Mouse (Mus musculus): ENCODE results near the gene Arhgap6. TPM values are rescaled to one million over a fixed set of nuclear protein-coding genes. Genes with fewer than 3 reads are reported as not detected.
A peak's percentile ranks its signal among the peaks of the same experiment; 100 is the strongest.

Arhgap6 gene
- polyA plus RNA-seq, 1 experiment, result 2.5 TPM

- TF ChIP-seq CTCF (IDR thresholded peaks at IDR 0.05; ENCODE audit: borderline replicate concordance, insufficient read depth, low read depth, low read length), result no peak
- no peak for TF ChIP-seq POLR2A (IDR thresholded peaks at IDR 0.05; ENCODE audit: borderline replicate concordance, insufficient read depth, low read length)
- DNase-seq, result no peak
- no peaks in the 10 kb centered on the region for H3K4me1 ChIP-seq (ENCODE audit: control insufficient read depth, insufficient read depth, low read length)
- no peak overlapping the region for H3K27ac ChIP-seq (ENCODE audit: insufficient read depth, low read length)
- WGBS, result 71% methylated on average over 1 of the region's 1 CpGs
- H3K4me3 ChIP-seq (replicated peaks; ENCODE audit: insufficient read depth, low read depth, low read length), result no peak overlapping the region
- no peaks in the 10 kb centered on the region for H3K27me3 ChIP-seq (ENCODE audit: control insufficient read depth, insufficient read depth, low read length)
Measured at GRCm38 (mm10) chrX:168932420-168932819, 137.5 kb downstream of the Arhgap6 start.

GRCm38 (mm10) chrX:168935447-168935846 is 140.5 kb downstream of the Arhgap6 start:
- WGBS, result 0% methylated on average over 3 of the region's 3 CpGs
- TF ChIP-seq POLR2A (IDR thresholded peaks at IDR 0.05; ENCODE audit: borderline replicate concordance, insufficient read depth, low read length) (no peak), CTCF (IDR thresholded peaks at IDR 0.05; ENCODE audit: borderline replicate concordance, insufficient read depth, low read depth, low read length) (no peak)
- H3K4me1 ChIP-seq (ENCODE audit: control insufficient read depth, insufficient read depth, low read length), result no peaks in the 10 kb centered on the region
- H3K27me3 ChIP-seq (ENCODE audit: control insufficient read depth, insufficient read depth, low read length), result no peaks in the 10 kb centered on the region
- H3K4me3 ChIP-seq (replicated peaks; ENCODE audit: insufficient read depth, low read depth, low read length), result no peak overlapping the region
- peak in 1 of 2 experiments; percentile 1 for DNase-seq
- no peak overlapping the region for H3K27ac ChIP-seq (ENCODE audit: insufficient read depth, low read length)

GRCm38 (mm10) chrX:168937941-168938340 is 143.0 kb downstream of the Arhgap6 start:
- TF ChIP-seq POLR2A (IDR thresholded peaks at IDR 0.05; ENCODE audit: borderline replicate concordance, insufficient read depth, low read length) (no peak), CTCF (IDR thresholded peaks at IDR 0.05; ENCODE audit: borderline replicate concordance, insufficient read depth, low read depth, low read length) (no peak)
- Histone ChIP-seq H3K4me3 (replicated peaks; ENCODE audit: insufficient read depth, low read depth, low read length) (no peak overlapping the region), H3K27me3 (ENCODE audit: control insufficient read depth, insufficient read depth, low read length) (no peaks in the 10 kb centered on the region), H3K4me1 (ENCODE audit: control insufficient read depth, insufficient read depth, low read length) (no peaks in the 10 kb centered on the region), H3K27ac (ENCODE audit: insufficient read depth, low read length) (no peak overlapping the region)
- no peak for DNase-seq
- WGBS, result 42% methylated on average over 4 of the region's 4 CpGs

- DNase-seq, result no peak
- Histone ChIP-seq H3K4me3 (replicated peaks; ENCODE audit: insufficient read depth, low read depth, low read length) (no peak overlapping the region), H3K27ac (ENCODE audit: insufficient read depth, low read length) (no peak overlapping the region), H3K4me1 (ENCODE audit: control insufficient read depth, insufficient read depth, low read length) (no peaks in the 10 kb centered on the region), H3K27me3 (ENCODE audit: control insufficient read depth, insufficient read depth, low read length) (no peaks in the 10 kb centered on the region)
- 79% methylated on average over 5 of the region's 5 CpGs for WGBS
- TF ChIP-seq CTCF (IDR thresholded peaks at IDR 0.05; ENCODE audit: borderline replicate concordance, insufficient read depth, low read depth, low read length) (no peak), POLR2A (IDR thresholded peaks at IDR 0.05; ENCODE audit: borderline replicate concordance, insufficient read depth, low read length) (no peak)
Measured at GRCm38 (mm10) chrX:168941684-168942083, 146.8 kb downstream of the Arhgap6 start.

GRCm38 (mm10) chrX:168943217-168943616 is 148.3 kb downstream of the Arhgap6 start:
- Histone ChIP-seq H3K27me3 (ENCODE audit: control insufficient read depth, insufficient read depth, low read length) (no peaks in the 10 kb centered on the region), H3K27ac (ENCODE audit: insufficient read depth, low read length) (no peak overlapping the region), H3K4me3 (replicated peaks; ENCODE audit: insufficient read depth, low read depth, low read length) (no peak overlapping the region), H3K4me1 (ENCODE audit: control insufficient read depth, insufficient read depth, low read length) (no peaks in the 10 kb centered on the region)
- no peak for DNase-seq
- no peak for TF ChIP-seq CTCF (IDR thresholded peaks at IDR 0.05; ENCODE audit: borderline replicate concordance, insufficient read depth, low read depth, low read length)
- no peak for TF ChIP-seq POLR2A (IDR thresholded peaks at IDR 0.05; ENCODE audit: borderline replicate concordance, insufficient read depth, low read length)
- 60% methylated on average over 4 of the region's 4 CpGs for WGBS

- no peaks in the 10 kb centered on the region for H3K27me3 ChIP-seq (ENCODE audit: control insufficient read depth, insufficient read depth, low read length)
- WGBS, result 64% methylated on average over 1 of the region's 1 CpGs
- no peak overlapping the region for H3K4me3 ChIP-seq (replicated peaks; ENCODE audit: insufficient read depth, low read depth, low read length)
- no peak for TF ChIP-seq CTCF (IDR thresholded peaks at IDR 0.05; ENCODE audit: borderline replicate concordance, insufficient read depth, low read depth, low read length)
- TF ChIP-seq POLR2A (IDR thresholded peaks at IDR 0.05; ENCODE audit: borderline replicate concordance, insufficient read depth, low read length), result no peak
- H3K4me1 ChIP-seq (ENCODE audit: control insufficient read depth, insufficient read depth, low read length), result no peaks in the 10 kb centered on the region
- no peak overlapping the region for H3K27ac ChIP-seq (ENCODE audit: insufficient read depth, low read length)
- no peak for DNase-seq
Measured at GRCm38 (mm10) chrX:168975444-168975843, 180.5 kb downstream of the Arhgap6 start.

- Histone ChIP-seq H3K27ac (ENCODE audit: insufficient read depth, low read length) (no peak overlapping the region), H3K4me3 (replicated peaks; ENCODE audit: insufficient read depth, low read depth, low read length) (no peak overlapping the region), H3K4me1 (ENCODE audit: control insufficient read depth, insufficient read depth, low read length) (no peaks in the 10 kb centered on the region), H3K27me3 (ENCODE audit: control insufficient read depth, insufficient read depth, low read length) (no peaks in the 10 kb centered on the region)
- DNase-seq, result no peak
- 20% methylated on average over 3 of the region's 3 CpGs for WGBS
- TF ChIP-seq POLR2A (IDR thresholded peaks at IDR 0.05; ENCODE audit: borderline replicate concordance, insufficient read depth, low read length) (no peak), CTCF (IDR thresholded peaks at IDR 0.05; ENCODE audit: borderline replicate concordance, insufficient read depth, low read depth, low read length) (no peak)
Measured at GRCm38 (mm10) chrX:168977776-168978175, 182.9 kb downstream of the Arhgap6 start.

GRCm38 (mm10) chrX:168980370-168980769 is 185.5 kb downstream of the Arhgap6 start:
- TF ChIP-seq CTCF (IDR thresholded peaks at IDR 0.05; ENCODE audit: borderline replicate concordance, insufficient read depth, low read depth, low read length), result no peak
- no peak for TF ChIP-seq POLR2A (IDR thresholded peaks at IDR 0.05; ENCODE audit: borderline replicate concordance, insufficient read depth, low read length)
- no peaks in the 10 kb centered on the region for H3K27me3 ChIP-seq (ENCODE audit: control insufficient read depth, insufficient read depth, low read length)
- H3K4me3 ChIP-seq (replicated peaks; ENCODE audit: insufficient read depth, low read depth, low read length), result no peak overlapping the region
- H3K27ac ChIP-seq (ENCODE audit: insufficient read depth, low read length), result no peak overlapping the region
- 75% methylated on average over 2 of the region's 2 CpGs for WGBS
- no peaks in the 10 kb centered on the region for H3K4me1 ChIP-seq (ENCODE audit: control insufficient read depth, insufficient read depth, low read length)
- no peak for DNase-seq
